Mouse (Mus musculus): Measurements from ENCODE around the gene Rab5a. TPM values are rescaled to one million over a fixed set of nuclear protein-coding genes. Genes with fewer than 3 reads are reported as not detected.

Gene Rab5a
- polyA plus RNA-seq, 1 experiment: 70.5 TPM

- no peak overlapping the region for H3K27ac ChIP-seq (ENCODE audit: insufficient read depth, low read depth, low read length)
- TF ChIP-seq CTCF (IDR thresholded peaks at IDR 0.05; ENCODE audit: low read depth, low read length): no peak
- no peak for TF ChIP-seq POLR2A (IDR thresholded peaks at IDR 0.05; ENCODE audit: borderline replicate concordance, low read depth, low read length)
These were observed 63.5 kb downstream of the Rab5a start for GRCm38 (mm10) chr17:53542536-53542935.

GRCm38 (mm10) chr17:53543591-53544324 is 64.7 kb downstream of the Rab5a start:
- TF ChIP-seq CTCF (IDR thresholded peaks at IDR 0.05; ENCODE audit: low read depth, low read length): no peak
- no peak for TF ChIP-seq POLR2A (IDR thresholded peaks at IDR 0.05; ENCODE audit: borderline replicate concordance, low read depth, low read length)
- no peak overlapping the region for H3K27ac ChIP-seq (ENCODE audit: insufficient read depth, low read depth, low read length)
- no peak overlapping the region for H3K4me3 ChIP-seq (ENCODE audit: insufficient read depth, low read length)
- H3K4me1 ChIP-seq (ENCODE audit: control insufficient read depth, insufficient read depth, low read length): no peaks in the 10 kb centered on the region

More at GRCm38 (mm10) chr17:53542536-53542935, 63.5 kb downstream of the Rab5a start:
- Histone ChIP-seq H3K4me1 (ENCODE audit: control insufficient read depth, insufficient read depth, low read length) (no peaks in the 10 kb centered on the region), H3K4me3 (ENCODE audit: insufficient read depth, low read length) (no peak overlapping the region)

- TF ChIP-seq CTCF (IDR thresholded peaks at IDR 0.05; ENCODE audit: low read depth, low read length) (no peak), POLR2A (IDR thresholded peaks at IDR 0.05; ENCODE audit: borderline replicate concordance, low read depth, low read length) (no peak)
- no peak overlapping the region for H3K27ac ChIP-seq (ENCODE audit: insufficient read depth, low read depth, low read length)
- H3K4me3 ChIP-seq (ENCODE audit: insufficient read depth, low read length): no peak overlapping the region
- H3K4me1 ChIP-seq (ENCODE audit: control insufficient read depth, insufficient read depth, low read length): no peaks in the 10 kb centered on the region
These were observed 72.6 kb downstream of the Rab5a start for GRCm38 (mm10) chr17:53551306-53552299.

- Histone ChIP-seq H3K4me3 (ENCODE audit: insufficient read depth, low read length) (no peak overlapping the region), H3K27ac (ENCODE audit: insufficient read depth, low read depth, low read length) (no peak overlapping the region), H3K4me1 (ENCODE audit: control insufficient read depth, insufficient read depth, low read length) (no peaks in the 10 kb centered on the region)
- no peak for TF ChIP-seq CTCF (IDR thresholded peaks at IDR 0.05; ENCODE audit: low read depth, low read length)
These were observed 75.1 kb downstream of the Rab5a start for GRCm38 (mm10) chr17:53554088-53554487.

- TF ChIP-seq CTCF (IDR thresholded peaks at IDR 0.05; ENCODE audit: low read depth, low read length) (no peak), POLR2A (IDR thresholded peaks at IDR 0.05; ENCODE audit: borderline replicate concordance, low read depth, low read length) (no peak)
- H3K4me1 ChIP-seq (ENCODE audit: control insufficient read depth, insufficient read depth, low read length): no peaks in the 10 kb centered on the region
- H3K4me3 ChIP-seq (ENCODE audit: insufficient read depth, low read length): no peak overlapping the region
- H3K27ac ChIP-seq (ENCODE audit: insufficient read depth, low read depth, low read length): no peak overlapping the region
These were observed 75.8 kb downstream of the Rab5a start for GRCm38 (mm10) chr17:53554813-53555212.

Other genes with a start within 250 kb of the Rab5a start
- gene Efhb, start 15.9 kb upstream of the Rab5a start, polyA plus RNA-seq (2012; ENCODE audit: insufficient read depth, insufficient read length, missing spikeins): not detected in 2 replicates
- gene Pp2d1, start 60.2 kb downstream of the Rab5a start, polyA plus RNA-seq (2012; ENCODE audit: insufficient read depth, insufficient read length, missing spikeins): not detected in 2 replicates
- gene Kat2b, start 87.6 kb downstream of the Rab5a start, polyA plus RNA-seq (2012; ENCODE audit: insufficient read depth, insufficient read length, missing spikeins): 34.4 and 48.5 TPM in 2 replicates
- 7.5 and 9.2 TPM in 2 replicates for gene Sgo1, start 210.1 kb downstream of the Rab5a start, polyA plus RNA-seq (2012; ENCODE audit: insufficient read depth, insufficient read length, missing spikeins)

All from bone marrow macrophage, adult 2 months (primary cell).